ENCODE assay signal across 8 mouse cellular contexts in the genomic region with DNA sequence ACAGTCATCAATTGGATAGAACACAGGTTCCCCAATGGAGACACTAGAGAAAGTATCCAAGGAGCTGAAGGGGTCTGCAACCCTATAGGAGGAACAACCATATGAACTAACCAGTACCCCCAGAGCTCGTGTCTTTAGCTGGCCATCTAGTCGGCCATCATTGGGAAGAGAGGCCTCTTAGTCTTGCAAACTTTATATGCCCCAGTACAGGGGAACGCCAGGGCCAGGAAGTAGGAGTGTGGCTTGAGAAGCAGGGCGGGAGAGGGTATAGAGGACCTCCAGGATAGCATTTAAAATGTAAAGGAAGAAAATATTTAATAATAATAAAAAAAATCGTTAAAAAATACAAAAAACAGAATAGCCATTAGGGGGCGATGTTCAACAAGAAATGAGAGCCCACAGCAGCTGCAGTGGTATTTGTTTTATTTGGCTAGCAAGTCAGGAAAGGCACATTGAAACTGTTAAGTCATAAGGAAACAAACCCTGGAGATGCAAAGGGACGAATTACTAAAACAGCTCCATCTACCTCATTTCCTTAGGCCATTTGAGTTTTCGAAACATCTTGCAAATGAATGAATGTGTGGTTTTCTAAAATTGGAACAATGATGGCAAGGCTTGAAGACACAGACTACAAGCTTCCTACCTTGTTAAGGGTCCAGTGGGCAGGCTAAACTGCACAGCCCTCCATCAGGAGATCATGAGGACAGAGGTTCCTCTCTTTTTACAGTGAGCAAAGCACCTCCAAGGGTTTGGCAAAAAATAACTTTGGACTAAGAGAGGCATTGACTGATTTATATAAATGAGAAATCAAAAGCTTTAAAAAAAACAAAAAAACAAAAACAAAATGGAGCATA.
DNase-seq lines count a peak whose midpoint lies in the region; ATAC-seq lines count a peak whose summit lies in the region.

No protein-coding gene starts in this region.

- no peak overlapping the region for H3K4me3 ChIP-seq in forebrain, embryonic 11.5 days (ENCODE audit: low read depth, low read length)
- no peak overlapping the region for H3K4me3 ChIP-seq in forebrain, embryonic 10.5 days
- no peak overlapping the region for H3K4me3 ChIP-seq in midbrain, embryonic 11.5 days (ENCODE audit: low read depth, low read length)
- H3K4me3 ChIP-seq in midbrain, embryonic 10.5 days = no peak overlapping the region

- H3K4me2 ChIP-seq in forebrain, embryonic 11.5 days (ENCODE audit: low read depth, low read length, severe bottlenecking) = no peak overlapping the region
- H3K4me2 ChIP-seq in midbrain, embryonic 11.5 days = no peak overlapping the region

- H3K9ac ChIP-seq in forebrain, embryonic 11.5 days (ENCODE audit: low read length) = no peak overlapping the region
- H3K9ac ChIP-seq in midbrain, embryonic 11.5 days (ENCODE audit: low read length) = no peak overlapping the region

- ATAC-seq in forebrain, embryonic 11.5 days (replicated peaks; ENCODE audit: low FRiP score) = peak; percentile 59; the same call in 1 of the 2 replicates
- peak; percentile 68 for ATAC-seq in midbrain, embryonic 11.5 days (ENCODE audit: low FRiP score)
- peak; percentile 80 for ATAC-seq in granulocyte monocyte progenitor cell, adult 5-6 weeks (replicated peaks; ENCODE audit: poor library complexity, severe bottlenecking)

- H3K36me3 ChIP-seq in forebrain, embryonic 11.5 days (ENCODE audit: control insufficient read depth, insufficient read depth, low read length) = no peaks in the 10 kb centered on the region
- H3K36me3 ChIP-seq in forebrain, embryonic 10.5 days (replicated peaks) = no peaks in the 10 kb centered on the region
- no peaks in the 10 kb centered on the region for H3K36me3 ChIP-seq in midbrain, embryonic 11.5 days (ENCODE audit: control insufficient read depth, insufficient read depth, low read length)
- no peaks in the 10 kb centered on the region for H3K36me3 ChIP-seq in midbrain, embryonic 10.5 days

- no peaks in the 10 kb centered on the region for H3K27me3 ChIP-seq in forebrain, embryonic 11.5 days (ENCODE audit: control insufficient read depth, insufficient read depth, low read length)
- no peaks in the 10 kb centered on the region for H3K27me3 ChIP-seq in forebrain, embryonic 10.5 days (ENCODE audit: poor library complexity, severe bottlenecking)
- no peaks in the 10 kb centered on the region for H3K27me3 ChIP-seq in midbrain, embryonic 11.5 days (ENCODE audit: control insufficient read depth, insufficient read depth, low read length)
- no peaks in the 10 kb centered on the region for H3K27me3 ChIP-seq in midbrain, embryonic 10.5 days (ENCODE audit: low read depth, poor library complexity, severe bottlenecking)

- no peak overlapping the region for H3K27ac ChIP-seq in forebrain, embryonic 11.5 days (ENCODE audit: low read depth, low read length)
- no peak overlapping the region for H3K27ac ChIP-seq in forebrain, embryonic 10.5 days
- no peak overlapping the region for H3K27ac ChIP-seq in midbrain, embryonic 11.5 days (ENCODE audit: low read depth, low read length)
- no peak overlapping the region for H3K27ac ChIP-seq in midbrain, embryonic 10.5 days (replicated peaks)

- 34% methylated on average over 8 of the region's 8 CpGs for WGBS in forebrain, embryonic 11.5 days
- 34% methylated on average over 8 of the region's 8 CpGs for WGBS in forebrain, embryonic 10.5 days
- 33% methylated on average over 8 of the region's 8 CpGs for WGBS in midbrain, embryonic 11.5 days
- 29% methylated on average over 8 of the region's 8 CpGs for WGBS in midbrain, embryonic 10.5 days

- no peak for DNase-seq in forebrain, embryonic 11.5 days (ENCODE audit: low spot score)
- no peak for DNase-seq in forebrain, embryonic 10.5 days (ENCODE audit: extremely low spot score, low spot score)
- peak; percentile 89 for DNase-seq in midbrain, embryonic 11.5 days (ENCODE audit: low spot score, missing footprints)
- DNase-seq in midbrain, embryonic 10.5 days (ENCODE audit: low spot score) = no peak
- DNase-seq in retina, embryonic 14.5 days (ENCODE audit: low spot score) = peak; percentile 76
- DNase-seq in thymus, adult 18-20 months = no peak
- DNase-seq in spleen, postnatal 4 days (ENCODE audit: low spot score in 2 of 2) = no peak

- H3K9me3 ChIP-seq in forebrain, embryonic 11.5 days (ENCODE audit: control insufficient read depth, low read length) = no peaks in the 10 kb centered on the region
- no peaks in the 10 kb centered on the region for H3K9me3 ChIP-seq in forebrain, embryonic 10.5 days
- no peaks in the 10 kb centered on the region for H3K9me3 ChIP-seq in midbrain, embryonic 11.5 days (ENCODE audit: control insufficient read depth, low read length)
- no peaks in the 10 kb centered on the region for H3K9me3 ChIP-seq in midbrain, embryonic 10.5 days (replicated peaks)

- no peaks in the 10 kb centered on the region for H3K4me1 ChIP-seq in forebrain, embryonic 11.5 days (replicated peaks; ENCODE audit: control insufficient read depth, insufficient read depth, low read length)
- H3K4me1 ChIP-seq in forebrain, embryonic 10.5 days = no peaks in the 10 kb centered on the region
- no peaks in the 10 kb centered on the region for H3K4me1 ChIP-seq in midbrain, embryonic 11.5 days (ENCODE audit: control insufficient read depth, insufficient read depth, low read length)
- H3K4me1 ChIP-seq in midbrain, embryonic 10.5 days = no peaks in the 10 kb centered on the region

Comparison
In these comparisons a context has a peak if more than half of its experiments do, and no peak if none do; other contexts are left out.
1. DNase-seq: peak in midbrain, embryonic 11.5 days (single experiment) and retina, embryonic 14.5 days (single experiment); none in forebrain, embryonic 11.5 days (single experiment), forebrain, embryonic 10.5 days (single experiment), midbrain, embryonic 10.5 days (single experiment), thymus, adult 18-20 months (0 of 2) and spleen, postnatal 4 days (0 of 2).
2. Peak in every context shown above with its lines, with median percentiles within 50 percentile points of each other: ATAC-seq.